Mouse (Mus musculus) kidney, embryonic 16.5 days (tissue): ENCODE measurements around the gene Sec11a. TPM values are rescaled to one million over a fixed set of nuclear protein-coding genes. Genes with fewer than 3 reads are reported as not detected.

Experiments
- ATAC-seq: fragments of 200-750 bp; cut with Nextera tagmentation; 2 replicates; pipeline ENCODE4 v1.8.0; 2017; ENCODE audit warnings: moderate TSS enrichment; ENCODE audit not compliant: low FRiP score, low TSS enrichment
- H3K27ac ChIP-seq: fragments of 300-500 bp; sonication (generic); 2 replicates; pipeline ENCODE4 v1.5.1; 2014; ENCODE audit warnings: low read length
- H3K27me3 ChIP-seq: fragments of 300-500 bp; sonication (generic); 2 replicates; pipeline ENCODE4 v1.6.1; 2014; ENCODE audit warnings: low read length, control low read depth, mixed read lengths; ENCODE audit not compliant: insufficient read depth
- H3K36me3 ChIP-seq: fragments of 300-500 bp; sonication (generic); 2 replicates; pipeline ENCODE4 v1.6.1; 2014; ENCODE audit warnings: low read length, control low read depth, mixed read lengths; ENCODE audit not compliant: insufficient read depth
- H3K4me1 ChIP-seq: fragments of 300-500 bp; sonication (generic); 2 replicates; pipeline ENCODE4 v1.6.1; 2014; ENCODE audit warnings: low read length, control low read depth, mixed read lengths; ENCODE audit not compliant: insufficient read depth
- H3K4me2 ChIP-seq: fragments of 300-500 bp; sonication (generic); replicated peaks from 2 replicates; pipeline ENCODE4 v1.6.1; 2014; ENCODE audit warnings: low read depth, low read length
- H3K4me3 ChIP-seq: fragments of 300-500 bp; sonication (generic); 2 replicates; pipeline ENCODE4 v1.5.1; 2014; ENCODE audit warnings: mild to moderate bottlenecking, low read length
- H3K9ac ChIP-seq: fragments of 300-500 bp; sonication (generic); replicated peaks from 2 replicates; pipeline ENCODE4 v1.6.1; 2014; ENCODE audit warnings: low read length
- H3K9me3 ChIP-seq: fragments of 300-500 bp; sonication (generic); 2 replicates; pipeline ENCODE4 v1.6.1; 2016; ENCODE audit warnings: low read length, control low read depth
- WGBS: fragments of 180-500 bp; shearing (Covaris S2); extraction: QIAGEN DNeasy Blood & Tissue Kit; methylation state at CpG from one replicate; pipeline ENCODE4 v1.1.7; 2014; 5-methylcytosine and 5-hydroxymethylcytosine counted together
- polyA plus RNA-seq: library from polyadenylated mRNA; unstranded; fragments of >200 nt; fragmentation: Nextera tagmentation; extraction: Ambion mirVana; gene quantifications from 2 replicates; pipeline ENCODE4 v1.2.1, GENCODE M21; 2015

The Sec11a gene
- polyA plus RNA-seq, 1 experiment from 2014 or later = 239 TPM

DNA sequence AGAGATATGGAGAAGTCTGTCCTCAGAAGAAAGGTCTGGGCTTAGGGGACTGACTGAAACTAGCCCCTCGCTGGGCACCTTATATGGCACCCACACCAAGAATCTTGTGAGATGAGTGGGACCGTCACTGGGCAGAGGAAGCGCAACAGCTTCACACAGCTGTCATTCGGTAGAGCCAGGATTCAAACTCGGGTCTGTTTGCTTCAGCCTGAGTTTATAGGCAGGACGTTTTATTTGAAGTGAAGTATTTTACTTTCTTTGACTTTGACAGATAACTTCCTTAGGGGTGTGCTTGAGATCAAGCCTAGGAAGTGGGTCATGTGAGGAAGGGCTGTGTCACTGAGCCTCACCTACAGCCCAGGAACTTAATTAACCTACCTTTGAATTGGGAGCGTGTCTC is 82.1 kb downstream of the Sec11a start:
- no peaks in the 10 kb centered on the region for H3K27me3 ChIP-seq
- H3K27ac ChIP-seq = peak overlapping the region; percentile 89
- H3K36me3 ChIP-seq = peaks cover 44% of the 10 kb centered on the region
- H3K9me3 ChIP-seq = no peaks in the 10 kb centered on the region
- H3K4me2 ChIP-seq = no peak overlapping the region
- 86% methylated on average over 7 of the region's 7 CpGs for WGBS
- peaks cover 50% of the 10 kb centered on the region for H3K4me1 ChIP-seq
- H3K4me3 ChIP-seq = no peak overlapping the region
- H3K9ac ChIP-seq = no peak overlapping the region
- ATAC-seq = no peak

DNA sequence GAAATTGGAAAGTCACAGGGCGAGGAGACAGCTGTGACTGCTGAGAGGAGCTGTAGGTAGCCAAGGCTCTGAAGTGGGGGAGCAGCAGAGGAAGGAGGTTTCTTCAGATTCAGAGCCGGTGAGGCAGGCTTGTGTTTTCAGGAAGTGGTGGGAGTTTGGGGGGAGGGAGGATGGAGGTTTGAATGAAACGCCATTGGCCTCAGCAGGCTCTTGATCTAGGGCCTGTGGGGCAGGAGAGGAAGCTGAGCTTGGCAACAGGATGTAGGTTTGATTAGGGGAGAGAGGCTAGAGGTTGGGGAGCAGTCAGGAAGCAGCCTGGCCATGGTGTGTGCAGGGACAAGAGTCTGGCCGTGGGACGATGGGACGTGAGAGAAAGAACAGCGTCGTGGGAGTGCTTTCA is 82.7 kb downstream of the Sec11a start:
- Histone ChIP-seq H3K4me3 (no peak overlapping the region), H3K27me3 (no peaks in the 10 kb centered on the region), H3K27ac (peak overlapping the region; percentile 54), H3K4me1 (peaks cover 50% of the 10 kb centered on the region), H3K9ac (0 out of 2 replicates have a peak overlapping the region, but pooled peaks have one; percentile 44), H3K4me2 (no peak overlapping the region; the same call in 1 of the 2 replicates), H3K9me3 (no peaks in the 10 kb centered on the region), H3K36me3 (peaks cover 39% of the 10 kb centered on the region)
- ATAC-seq = no peak
- WGBS = 56% methylated on average over 8 of the region's 8 CpGs

DNA sequence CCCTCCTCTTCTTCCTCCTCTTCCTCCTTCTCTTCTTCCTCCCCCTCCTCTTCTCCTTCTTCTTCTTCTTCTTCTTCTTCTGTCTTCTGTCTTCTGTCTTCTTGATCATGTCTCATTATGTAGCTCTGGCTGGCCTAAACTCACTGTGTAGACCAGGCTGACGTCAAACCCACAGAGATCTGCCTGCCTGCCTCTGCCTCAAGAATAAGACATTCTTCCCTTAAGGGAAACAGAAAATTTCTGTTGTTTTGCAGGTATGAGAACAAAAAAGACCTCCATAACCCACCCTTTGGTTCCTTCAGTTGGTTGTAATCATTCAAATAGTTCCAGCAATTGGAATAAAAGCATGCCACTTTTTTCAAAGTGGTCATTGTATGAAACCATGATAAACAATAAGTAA is 83.4 kb downstream of the Sec11a start:
- Histone ChIP-seq H3K27me3 (no peaks in the 10 kb centered on the region), H3K9me3 (no peaks in the 10 kb centered on the region), H3K36me3 (peaks cover 36% of the 10 kb centered on the region), H3K4me3 (no peak overlapping the region), H3K4me2 (no peak overlapping the region), H3K9ac (no peak overlapping the region), H3K4me1 (peaks cover 50% of the 10 kb centered on the region), H3K27ac (no peak overlapping the region)
- WGBS = 68% methylated on average over 1 of the region's 1 CpGs
- ATAC-seq = no peak

DNA sequence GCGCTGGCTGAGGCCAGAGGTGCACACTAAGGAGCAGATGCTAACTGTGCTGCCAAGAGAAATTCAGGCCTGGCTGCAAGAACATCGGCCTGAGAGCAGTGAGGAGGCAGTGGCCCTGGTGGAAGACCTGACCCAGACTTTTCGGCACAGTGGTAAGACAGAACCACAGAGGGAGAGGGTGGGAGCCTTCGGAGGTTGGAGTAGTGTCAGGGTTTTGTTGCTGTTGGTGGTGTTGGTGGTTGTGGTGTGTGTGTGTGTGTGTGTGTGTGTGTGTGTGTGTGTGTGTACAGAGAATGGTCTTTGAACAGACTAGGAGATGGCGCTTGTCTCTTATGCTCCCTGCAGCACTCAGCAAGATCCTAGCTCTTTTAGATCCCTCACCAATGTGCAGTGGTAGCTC is 84.1 kb downstream of the Sec11a start:
- 79% methylated on average over 5 of the region's 5 CpGs for WGBS
- H3K36me3 ChIP-seq = peaks cover 32% of the 10 kb centered on the region
- no peak for ATAC-seq
- no peak overlapping the region for H3K4me3 ChIP-seq
- no peak overlapping the region for H3K27ac ChIP-seq
- H3K9ac ChIP-seq = no peak overlapping the region
- no peaks in the 10 kb centered on the region for H3K9me3 ChIP-seq
- H3K4me1 ChIP-seq = peaks cover 50% of the 10 kb centered on the region
- no peaks in the 10 kb centered on the region for H3K27me3 ChIP-seq
- H3K4me2 ChIP-seq = no peak overlapping the region

DNA sequence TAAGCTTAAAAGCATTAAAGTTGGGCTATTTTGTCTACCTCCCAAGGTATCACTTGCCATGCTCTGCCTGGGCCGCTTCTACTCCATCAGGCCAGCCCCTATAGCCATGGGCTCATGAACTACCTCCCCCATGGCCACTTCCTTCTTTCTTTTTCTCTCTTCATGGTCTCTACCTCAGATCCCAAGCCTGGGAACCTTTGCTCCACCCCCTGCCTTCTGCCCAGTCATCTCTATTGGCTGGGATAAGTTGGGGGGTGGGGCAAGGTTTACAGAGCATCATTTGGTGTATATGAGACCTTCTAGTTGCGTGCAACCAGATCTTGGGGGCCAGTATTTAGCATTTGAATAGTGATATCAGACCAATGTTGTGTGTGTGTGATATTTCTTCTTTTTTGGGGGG is 85.1 kb downstream of the Sec11a start:
- Histone ChIP-seq H3K4me3 (no peak overlapping the region), H3K27ac (no peak overlapping the region), H3K27me3 (no peaks in the 10 kb centered on the region), H3K4me2 (no peak overlapping the region), H3K36me3 (peaks cover 21% of the 10 kb centered on the region; the same call in 1 of the 2 replicates), H3K4me1 (peaks cover 50% of the 10 kb centered on the region), H3K9me3 (no peaks in the 10 kb centered on the region), H3K9ac (no peak overlapping the region)
- no peak for ATAC-seq
- WGBS = 96% methylated on average over 2 of the region's 2 CpGs

DNA sequence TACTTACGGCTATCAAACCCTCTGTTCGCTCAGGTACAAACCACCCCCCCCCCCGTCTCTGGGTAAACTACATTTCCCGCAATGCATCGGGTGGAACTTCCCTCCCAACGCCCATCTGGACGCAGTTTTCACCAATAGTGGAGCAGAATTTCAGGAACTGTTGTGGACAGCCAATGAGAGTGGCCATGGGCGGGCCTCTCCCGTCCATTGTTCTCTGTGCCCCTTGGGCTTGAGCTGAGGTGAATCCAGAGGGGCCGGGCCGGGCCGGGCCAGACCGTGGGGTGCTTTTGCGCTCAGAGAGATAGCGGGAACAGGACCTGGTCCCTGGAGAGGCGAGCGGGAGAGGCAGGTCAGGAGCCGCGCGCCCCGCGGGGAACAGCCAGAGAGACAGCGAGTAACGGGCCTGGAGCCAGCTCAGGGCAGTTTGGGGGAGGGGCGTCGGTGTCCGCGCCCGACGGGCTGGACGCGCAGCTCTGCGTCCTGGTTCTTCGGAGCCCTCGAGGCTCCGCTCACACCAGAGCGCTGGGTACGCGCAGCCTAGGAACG is 86.8 kb downstream of the Sec11a start, which contains the start of gene Zscan2:
TSS of gene Zscan2 (plus strand) at position 192 of the 546 bp plus-strand sequence.
- Histone ChIP-seq H3K4me2 (peak within 1 kb of the TSS; percentile 74), H3K36me3 (peaks cover 14% of the 10 kb centered on the region; the same call in 1 of the 2 replicates), H3K9me3 (no peaks in the 10 kb centered on the region), H3K4me3 (peak within 1 kb of the TSS; percentile 88), H3K9ac (peak within 1 kb of the TSS; percentile 97), H3K4me1 (peaks cover 35% of the 10 kb centered on the region), H3K27me3 (no peaks in the 10 kb centered on the region), H3K27ac (peak within 1 kb of the TSS; percentile 84)
- peak; percentile 98 for ATAC-seq
- under 1% methylated on average over 40 of the region's 40 CpGs for WGBS

DNA sequence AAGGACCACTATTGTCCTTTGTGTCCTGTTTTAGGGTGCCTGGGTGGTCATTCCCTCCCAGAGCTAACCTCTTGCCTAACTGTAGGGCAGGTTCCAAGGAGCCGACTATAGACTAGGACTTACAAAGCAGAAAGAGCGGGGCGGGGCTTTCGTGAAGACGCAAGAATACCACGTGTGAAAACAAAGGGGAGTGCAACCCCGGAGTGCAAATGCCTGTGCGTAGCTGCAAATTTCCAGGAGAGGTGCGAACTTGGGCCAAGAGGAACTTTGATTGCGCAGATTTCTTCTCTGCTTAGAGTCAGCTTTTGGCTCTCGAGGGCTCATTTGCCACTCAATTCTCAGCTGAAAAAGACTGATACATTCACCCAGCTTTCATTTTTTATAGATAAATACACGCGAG is 87.4 kb downstream of the Sec11a start:
- peak; percentile 63 for ATAC-seq
- H3K27ac ChIP-seq = no peak overlapping the region

DNA sequence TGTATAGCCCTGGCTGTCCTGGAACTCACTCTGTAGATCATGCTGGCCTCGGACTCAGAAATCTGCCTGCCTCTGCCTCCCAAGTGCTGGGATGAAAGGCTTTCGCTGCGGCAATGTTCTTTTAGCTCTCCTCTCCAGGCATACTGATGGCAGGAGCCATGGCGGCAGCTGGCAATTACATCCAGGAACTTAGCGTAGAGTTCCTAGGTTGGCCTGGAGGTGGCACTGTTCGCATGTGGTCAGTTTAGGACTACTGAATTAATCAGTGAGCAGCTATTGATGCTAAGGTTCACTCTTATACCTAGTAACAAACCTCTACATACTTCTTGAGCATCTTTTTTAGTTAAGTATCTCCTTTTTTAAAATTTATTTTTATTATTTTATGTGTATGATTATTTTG is 90.4 kb downstream of the Sec11a start:
- 28% methylated on average over 6 of the region's 6 CpGs for WGBS
- H3K4me1 ChIP-seq = peaks cover 8% of the 10 kb centered on the region
- no peaks in the 10 kb centered on the region for H3K27me3 ChIP-seq
- no peak overlapping the region for H3K9ac ChIP-seq
- no peak overlapping the region for H3K4me2 ChIP-seq
- no peak overlapping the region for H3K4me3 ChIP-seq
- H3K36me3 ChIP-seq = no peaks in the 10 kb centered on the region
- no peak overlapping the region for H3K27ac ChIP-seq
- ATAC-seq = peak; percentile 9; the same call in 1 of the 2 replicates
- no peaks in the 10 kb centered on the region for H3K9me3 ChIP-seq

More for the DNA sequence above, 87.4 kb downstream of the Sec11a start:
- H3K4me1 ChIP-seq = peaks cover 33% of the 10 kb centered on the region
- no peaks in the 10 kb centered on the region for H3K27me3 ChIP-seq
- H3K9me3 ChIP-seq = no peaks in the 10 kb centered on the region
- H3K4me3 ChIP-seq = peak overlapping the region; percentile 88
- WGBS = under 1% methylated on average over 13 of the region's 13 CpGs
- H3K4me2 ChIP-seq = peak overlapping the region; percentile 74
- peaks cover 8% of the 10 kb centered on the region; the same call in 1 of the 2 replicates for H3K36me3 ChIP-seq
- H3K9ac ChIP-seq = peak overlapping the region; percentile 66

DNA sequence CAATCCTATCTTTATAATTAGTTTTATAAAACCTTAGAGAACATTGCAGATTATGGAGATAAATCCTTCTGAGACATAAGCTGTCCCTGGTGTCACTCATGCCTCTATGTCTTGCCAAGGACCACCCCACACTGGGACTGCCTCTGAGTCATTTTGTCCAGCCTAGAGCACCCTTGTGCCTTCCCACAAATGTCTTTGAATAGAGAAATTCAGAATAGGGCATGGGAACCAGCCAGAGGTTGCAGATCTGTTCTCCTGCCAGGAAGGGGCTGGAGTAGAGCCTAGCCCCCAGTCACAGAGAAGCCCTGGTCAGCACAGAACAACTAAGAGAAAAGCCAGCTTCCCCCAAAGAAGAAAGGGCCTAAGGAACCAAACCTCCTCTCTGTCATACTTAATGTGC is 92.3 kb downstream of the Sec11a start:
- Histone ChIP-seq H3K27me3 (no peaks in the 10 kb centered on the region), H3K4me2 (no peak overlapping the region), H3K9ac (no peak overlapping the region), H3K4me1 (no peaks in the 10 kb centered on the region), H3K9me3 (no peaks in the 10 kb centered on the region), H3K36me3 (no peaks in the 10 kb centered on the region), H3K27ac (no peak overlapping the region), H3K4me3 (no peak overlapping the region)
- no peak for ATAC-seq
